8 mouse cellular contexts compared by ENCODE assay signal in genomic region chr13:119487880-119488580, GRCm38 (mm10). TPM values are rescaled to one million over a fixed set of nuclear protein-coding genes. Genes with fewer than 3 reads are reported as not detected.
A peak's percentile ranks its signal among the peaks of the same experiment; 100 is the strongest.
DNase-seq lines count a peak whose midpoint lies in the region; ATAC-seq lines count a peak whose summit lies in the region.

Tmem267 (plus strand) TSS chr13:119488039.
3110070M22Rik (minus strand) TSS chr13:119488383.

- H3K4me2 ChIP-seq in hindbrain, embryonic 16.5 days (ENCODE audit: low read length): peak within 1 kb of the TSS; percentile 27

- WGBS in hindbrain, embryonic 16.5 days: 89% methylated on average over 86 of the region's 87 CpGs

- no peaks in the 10 kb centered on the region for H3K27me3 ChIP-seq in hindbrain, embryonic 16.5 days (replicated peaks; ENCODE audit: control insufficient read depth, insufficient read depth, low read length)

- H3K36me3 ChIP-seq in hindbrain, embryonic 16.5 days (ENCODE audit: control insufficient read depth, insufficient read depth, low read length): peaks cover 9% of the 10 kb centered on the region; the same call in 1 of the 2 replicates

- H3K9me3 ChIP-seq in hindbrain, embryonic 16.5 days (ENCODE audit: control insufficient read depth, low read length): peaks cover 13% of the 10 kb centered on the region

- DNase-seq in R1 (ENCODE audit: low read depth, low spot score): peak; percentile 81
- peak; percentile 91 to 94 for DNase-seq in cerebellum, postnatal 10 days
- peak; percentile 69 for DNase-seq in gastrocnemius, adult 18-20 months (ENCODE audit: low spot score)
- peak; percentile 81 to 95 for DNase-seq in left cerebral cortex, adult 18-20 months (ENCODE audit: low spot score in 2 of 2)
- peak; percentile 89 to 92 for DNase-seq in lung, postnatal 4 days
- DNase-seq in right cerebral cortex, postnatal 36 days (ENCODE audit: low spot score in 2 of 2): peak; percentile 79 to 81
- peak; percentile 80 for DNase-seq in yolk sac, embryonic 10.5 days (ENCODE audit: low spot score)

- H3K4me3 ChIP-seq in hindbrain, embryonic 16.5 days (ENCODE audit: low read length): no peak within 1 kb of the TSS

- peak within 1 kb of the TSS; percentile 25 for H3K9ac ChIP-seq in hindbrain, embryonic 16.5 days (ENCODE audit: low read depth, low read length)

- peak within 1 kb of the TSS; percentile 29; the same call in 1 of the 2 replicates for H3K27ac ChIP-seq in hindbrain, embryonic 16.5 days (ENCODE audit: low read depth, low read length)

- H3K4me1 ChIP-seq in hindbrain, embryonic 16.5 days (ENCODE audit: control insufficient read depth, insufficient read depth, low read depth, low read length): no peaks in the 10 kb centered on the region

- no peak for ATAC-seq in hindbrain, embryonic 16.5 days

RNA-seq across cellular contexts. Expression of gene Tmem267, which starts in this region (rescaled TPM):
- 10 to 100 TPM; 14.5 to 29.4 TPM for total RNA-seq in gastrocnemius, adult 18-20 months (2021)
- polyA plus RNA-seq in hindbrain, embryonic 16.5 days (2015; fragmentation: Nextera tagmentation; extraction: Ambion mirVana): 3.1 and 4.0 TPM in 2 replicates
- 10 to 100 TPM; 24.4 to 28.4 TPM for total RNA-seq in left cerebral cortex, adult 18-20 months (2021)

RNA-seq across cellular contexts. Expression of gene 3110070M22Rik, which starts in this region (rescaled TPM):
- under 1 TPM; 0.47 to 0.62 TPM for total RNA-seq in gastrocnemius, adult 18-20 months (2021)
- polyA plus RNA-seq in hindbrain, embryonic 16.5 days (2015; fragmentation: Nextera tagmentation; extraction: Ambion mirVana): 1.4 and 1.6 TPM in 2 replicates
- 1 to 10 TPM; 2.5 to 3.2 TPM for total RNA-seq in left cerebral cortex, adult 18-20 months (2021)
